Mouse (Mus musculus): Measurements from ENCODE around the gene Gm10972.
"Not testable (repeated sequence)": the region's sequence is repeated elsewhere in the genome, so short reads cannot be mapped to it uniquely, and the experiment has no call there.

Gene Gm10972

DNA sequence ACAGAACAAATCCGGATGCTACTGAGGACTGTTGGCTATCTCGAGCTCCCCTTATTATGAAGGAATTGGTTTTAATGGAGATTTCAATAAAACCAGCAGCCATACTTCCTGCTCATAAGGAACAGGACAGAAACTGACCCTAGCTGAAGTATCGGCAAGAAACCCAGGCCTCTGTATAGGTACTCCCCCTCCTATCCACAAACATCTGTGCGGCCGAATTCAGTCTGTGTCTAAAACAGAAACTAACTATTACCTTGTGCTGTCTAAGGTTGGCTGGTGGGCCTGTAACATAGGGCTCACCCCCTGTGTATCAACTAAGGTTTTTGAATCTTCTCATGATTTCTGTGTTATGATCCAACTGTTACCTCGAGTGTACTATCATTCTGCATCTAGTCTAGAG lies 40.7 kb downstream of the Gm10972 start:
- DNase-seq (ENCODE audit: low read depth, low spot score), result no peak
- no peaks in the 10 kb centered on the region for H3K27me3 ChIP-seq (ENCODE audit: control insufficient read depth, insufficient read depth, low read length, poor library complexity, severe bottlenecking)
- H3K36me3 ChIP-seq (ENCODE audit: control insufficient read depth, insufficient read depth, low read length, poor library complexity, severe bottlenecking), result no peaks in the 10 kb centered on the region

DNA sequence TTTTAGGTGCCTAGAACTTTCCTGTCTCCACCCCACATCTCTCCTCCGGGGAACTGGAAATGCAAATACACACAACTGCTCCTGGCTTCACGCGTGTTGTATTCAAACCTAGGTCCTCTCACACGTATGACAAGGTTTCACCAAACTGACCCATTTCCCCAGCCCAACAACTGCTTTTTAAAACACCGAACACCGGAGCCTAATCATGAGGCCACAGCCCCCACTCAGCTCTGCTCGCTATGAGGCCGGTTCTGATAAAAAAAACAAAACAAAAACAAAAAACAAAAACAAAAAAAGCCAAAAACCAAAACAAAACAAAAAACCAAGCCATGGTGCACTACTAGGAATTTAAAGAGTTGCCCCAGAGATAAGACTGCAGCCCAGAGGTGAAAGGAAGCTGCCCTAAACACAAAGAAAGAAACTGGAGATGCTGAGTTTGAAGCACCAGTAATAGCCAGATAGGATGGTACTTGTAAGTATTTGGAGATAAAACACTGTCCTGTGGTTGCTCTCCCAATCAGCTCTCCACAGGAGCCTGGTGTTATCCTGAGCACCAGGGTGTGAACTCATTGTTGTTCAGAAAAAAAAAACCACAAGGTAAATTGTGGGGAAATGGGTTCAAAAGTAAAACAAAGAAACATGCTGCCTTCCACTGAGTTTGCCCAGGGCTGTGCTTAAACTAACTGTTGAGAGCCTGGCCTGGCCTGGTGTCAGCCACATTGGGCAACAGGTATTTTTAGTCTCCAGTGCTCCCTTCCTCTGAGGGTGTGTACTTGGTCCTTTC lies 43.3 kb downstream of the Gm10972 start:
- not testable (repeated sequence) for H3K27me3 ChIP-seq (ENCODE audit: control insufficient read depth, insufficient read depth, low read length, poor library complexity, severe bottlenecking); H3K36me3 ChIP-seq (ENCODE audit: control insufficient read depth, insufficient read depth, low read length, poor library complexity, severe bottlenecking); DNase-seq (ENCODE audit: low read depth, low spot score)

DNA sequence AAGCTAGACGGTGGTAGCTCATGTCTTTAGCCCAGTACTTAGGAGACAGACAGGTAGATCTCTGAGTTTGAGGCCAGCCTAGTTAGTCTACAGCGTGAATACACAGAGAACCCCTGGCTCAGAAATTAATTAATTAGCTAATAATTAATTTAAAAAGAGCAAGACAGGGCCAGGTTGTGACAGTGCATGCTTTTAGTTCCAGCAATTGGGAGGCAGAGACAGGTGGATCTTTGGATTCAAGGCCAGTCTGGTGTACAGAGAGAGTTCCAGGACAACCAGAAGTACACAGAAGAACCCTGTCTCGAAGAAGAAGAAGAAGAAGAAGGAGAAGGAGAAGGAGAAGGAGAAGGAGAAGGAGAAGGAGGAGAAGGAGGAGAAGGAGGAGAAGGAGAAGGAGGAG lies 45.8 kb downstream of the Gm10972 start:
- H3K27me3 ChIP-seq (ENCODE audit: control insufficient read depth, insufficient read depth, low read length, poor library complexity, severe bottlenecking); H3K36me3 ChIP-seq (ENCODE audit: control insufficient read depth, insufficient read depth, low read length, poor library complexity, severe bottlenecking); DNase-seq (ENCODE audit: low read depth, low spot score): not testable (repeated sequence)

DNA sequence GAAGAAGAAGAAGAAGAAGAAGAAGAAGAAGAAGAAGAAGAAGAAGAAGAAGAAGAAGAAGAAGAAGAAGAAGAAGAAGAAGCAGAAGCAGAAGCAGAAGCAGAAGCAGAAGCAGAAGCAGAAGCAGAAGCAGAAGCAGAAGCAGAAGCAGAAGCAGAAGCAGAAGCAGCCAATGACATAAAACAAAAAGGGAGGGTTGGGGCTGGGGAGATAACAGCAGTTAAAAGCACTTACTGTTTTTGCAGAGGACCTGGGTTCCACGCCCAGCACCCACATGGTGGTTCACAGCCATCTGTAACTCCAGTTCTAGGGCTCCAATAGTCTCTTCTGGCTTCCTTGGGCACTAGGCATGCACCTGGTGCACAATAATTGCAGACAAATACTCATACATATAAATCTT lies 46.3 kb downstream of the Gm10972 start:
- not testable (repeated sequence) for H3K36me3 ChIP-seq (ENCODE audit: control insufficient read depth, insufficient read depth, low read length, poor library complexity, severe bottlenecking); H3K27me3 ChIP-seq (ENCODE audit: control insufficient read depth, insufficient read depth, low read length, poor library complexity, severe bottlenecking); DNase-seq (ENCODE audit: low read depth, low spot score)

DNA sequence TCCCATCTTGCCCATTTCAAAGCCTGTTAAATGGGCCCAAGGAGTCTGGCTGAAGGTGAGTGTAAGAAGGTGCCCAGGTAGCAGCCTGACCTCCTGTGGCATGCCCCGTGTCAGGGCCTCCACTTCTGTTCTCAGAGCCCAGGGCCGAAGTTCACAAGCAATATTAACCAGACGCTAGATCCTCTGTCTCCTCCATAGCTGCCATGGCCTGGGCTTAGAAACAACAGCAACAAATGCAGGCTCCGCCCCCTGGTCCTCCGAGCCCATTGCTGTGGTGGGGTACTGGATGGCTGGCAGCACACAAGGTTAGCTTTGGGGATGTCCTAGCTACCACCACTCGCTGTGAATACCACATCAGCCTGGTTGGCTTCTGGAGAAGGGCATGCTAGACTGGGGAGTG lies 47.2 kb downstream of the Gm10972 start:
- DNase-seq (ENCODE audit: low read depth, low spot score); H3K36me3 ChIP-seq (ENCODE audit: control insufficient read depth, insufficient read depth, low read length, poor library complexity, severe bottlenecking); H3K27me3 ChIP-seq (ENCODE audit: control insufficient read depth, insufficient read depth, low read length, poor library complexity, severe bottlenecking): not testable (repeated sequence)

DNA sequence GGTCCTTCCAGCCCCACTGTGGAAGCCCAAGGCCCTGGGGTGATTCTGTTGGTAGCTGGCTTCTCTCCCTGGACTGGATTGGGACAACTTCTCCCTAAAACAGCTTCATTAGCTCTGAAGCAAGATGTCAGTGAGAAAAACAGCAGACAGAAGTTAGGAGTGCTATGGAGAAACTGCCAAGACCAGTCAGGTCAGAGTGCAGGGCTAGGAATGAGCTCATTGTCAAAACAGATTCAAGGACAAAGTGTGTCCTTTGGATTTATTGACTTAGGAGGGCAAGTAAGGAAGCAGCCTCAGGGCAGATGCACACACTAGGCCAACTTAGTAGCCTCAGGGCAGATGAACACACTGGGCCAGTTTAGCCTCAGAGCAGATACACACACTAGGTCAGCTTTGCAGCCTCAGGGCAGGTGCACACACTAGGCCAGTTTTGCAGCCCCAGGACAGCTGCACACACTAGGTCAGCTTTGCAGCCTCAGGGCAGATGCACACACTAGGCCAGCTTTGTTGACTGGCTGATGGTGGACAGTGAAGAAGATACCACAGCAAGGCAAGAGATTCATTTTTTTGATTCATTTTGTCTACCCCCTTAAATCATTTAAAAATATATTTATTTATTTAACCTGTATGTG lies 47.8 kb downstream of the Gm10972 start:
- H3K27me3 ChIP-seq (ENCODE audit: control insufficient read depth, insufficient read depth, low read length, poor library complexity, severe bottlenecking), result no peaks in the 10 kb centered on the region
- no peak for DNase-seq (ENCODE audit: low read depth, low spot score)
- no peaks in the 10 kb centered on the region for H3K36me3 ChIP-seq (ENCODE audit: control insufficient read depth, insufficient read depth, low read length, poor library complexity, severe bottlenecking)

DNA sequence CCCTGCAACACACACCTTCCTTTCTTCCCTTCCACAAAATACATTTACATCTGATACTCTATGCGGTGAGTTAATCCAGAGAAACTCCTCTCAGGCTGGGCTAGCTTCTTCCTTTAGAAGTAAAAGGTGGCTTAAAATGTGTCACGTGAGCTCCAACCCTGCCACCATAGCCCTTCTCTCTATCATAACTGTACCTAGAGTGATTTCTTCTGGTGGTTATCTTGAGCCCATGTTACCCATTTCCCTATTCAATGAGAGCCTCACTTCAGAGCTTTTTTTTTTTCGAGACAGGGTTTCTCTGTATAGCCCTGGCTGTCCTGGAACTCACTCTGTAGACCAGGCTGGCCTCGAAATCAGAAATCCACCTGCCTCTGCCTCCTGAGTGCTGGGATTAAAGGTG lies 48.8 kb downstream of the Gm10972 start:
- H3K27me3 ChIP-seq (ENCODE audit: control insufficient read depth, insufficient read depth, low read length, poor library complexity, severe bottlenecking); DNase-seq (ENCODE audit: low read depth, low spot score); H3K36me3 ChIP-seq (ENCODE audit: control insufficient read depth, insufficient read depth, low read length, poor library complexity, severe bottlenecking): not testable (repeated sequence)

Data from splenic B cell, adult 2 months (primary cell).